Mouse (Mus musculus) ES-Bruce4 (cell line): ENCODE data around the gene Nxnl1. TPM values are rescaled to one million over a fixed set of nuclear protein-coding genes. Genes with fewer than 3 reads are reported as not detected.
A peak's percentile ranks its signal among the peaks of the same experiment; 100 is the strongest.

ENCODE experiments used
- H3K27ac ChIP-seq: 2 replicates; pipeline ENCODE4 v1.5.1; 2012; ENCODE audit warnings: low read length, inconsistent platforms; ENCODE audit not compliant: insufficient read depth
- H3K27me3 ChIP-seq: 2 replicates; pipeline ENCODE4 v1.6.1; 2012; ENCODE audit warnings: mild to moderate bottlenecking, low read length, inconsistent platforms; ENCODE audit not compliant: control insufficient read depth, poor library complexity, insufficient read depth, severe bottlenecking
- H3K36me3 ChIP-seq: 2 replicates; pipeline ENCODE4 v1.6.1; 2012; ENCODE audit warnings: inconsistent platforms, mild to moderate bottlenecking, low read length, moderate library complexity; ENCODE audit not compliant: control insufficient read depth, poor library complexity, insufficient read depth, severe bottlenecking
- H3K4me1 ChIP-seq: one replicate; pipeline ENCODE4 v1.8.1; 2011; ENCODE audit warnings: low read length; ENCODE audit not compliant: control insufficient read depth, insufficient read depth
- H3K4me3 ChIP-seq: 2 replicates; pipeline ENCODE4 v1.5.1; 2011; ENCODE audit warnings: low read depth, mild to moderate bottlenecking, low read length
- H3K9ac ChIP-seq: 2 replicates; pipeline ENCODE4 v1.6.1; 2012; ENCODE audit warnings: low read depth, mild to moderate bottlenecking, inconsistent platforms; ENCODE audit not compliant: poor library complexity, severe bottlenecking
- H3K9me3 ChIP-seq: replicated peaks from 2 replicates; pipeline ENCODE4 v1.6.1; 2012; ENCODE audit warnings: mild to moderate bottlenecking, low read length, inconsistent platforms; ENCODE audit not compliant: control insufficient read depth, poor library complexity, insufficient read depth, severe bottlenecking
- CTCF ChIP-seq: IDR thresholded peaks from one replicate; pipeline ENCODE4 v1.8.1; 2011; ENCODE audit warnings: low read depth, low read length
- EP300 ChIP-seq: IDR thresholded peaks from 2 replicates; pipeline ENCODE4 v1.6.1; 2011; ENCODE audit warnings: low read depth, low read length; ENCODE audit not compliant: insufficient read depth
- POLR2A ChIP-seq: IDR thresholded peaks from one replicate; pipeline ENCODE4 v1.8.1; 2011; ENCODE audit warnings: low read length; ENCODE audit not compliant: insufficient read depth
- polyA plus RNA-seq: library from polyadenylated mRNA; stranded (reverse); fragments of >200 nt; gene quantifications from 2 replicates; pipeline ENCODE4 v1.2.4, GENCODE M21; 2011; ENCODE audit warnings: low read depth; ENCODE audit not compliant: missing spikeins, insufficient read depth, insufficient read length

The Nxnl1 gene
- polyA plus RNA-seq, 1 experiment: not detected

DNA sequence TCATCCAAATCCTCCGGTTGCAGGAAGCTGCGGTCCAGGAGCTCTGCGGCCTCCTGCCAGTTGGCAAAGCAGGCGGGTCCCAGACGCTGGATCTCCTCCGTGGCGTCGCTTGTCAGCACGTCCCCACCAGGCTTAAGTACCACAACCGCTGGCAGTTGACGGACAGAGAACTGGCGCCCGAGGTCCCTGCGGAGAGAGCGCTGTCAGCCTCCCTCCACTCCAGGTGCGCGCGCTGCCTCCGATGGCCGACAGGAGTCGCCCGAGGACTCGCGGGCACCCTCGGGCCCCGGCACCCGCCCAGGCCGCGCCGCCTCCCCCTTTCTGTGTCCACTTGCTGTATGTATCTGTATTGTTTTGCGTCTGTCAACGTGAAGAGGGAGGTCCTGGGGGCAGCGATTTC, 3.6 kb downstream of the Nxnl1 start:
- Histone ChIP-seq H3K9me3 (no peaks in the 10 kb centered on the region), H3K4me1 (peaks cover 3% of the 10 kb centered on the region), H3K4me3 (peak overlapping the region; percentile 67), H3K9ac (peak overlapping the region; percentile 37), H3K27me3 (peaks cover 3% of the 10 kb centered on the region; the same call in 1 of the 2 replicates), H3K36me3 (no peaks in the 10 kb centered on the region), H3K27ac (no peak overlapping the region)
- TF ChIP-seq CTCF (peak; percentile 75), POLR2A (no peak)

DNA sequence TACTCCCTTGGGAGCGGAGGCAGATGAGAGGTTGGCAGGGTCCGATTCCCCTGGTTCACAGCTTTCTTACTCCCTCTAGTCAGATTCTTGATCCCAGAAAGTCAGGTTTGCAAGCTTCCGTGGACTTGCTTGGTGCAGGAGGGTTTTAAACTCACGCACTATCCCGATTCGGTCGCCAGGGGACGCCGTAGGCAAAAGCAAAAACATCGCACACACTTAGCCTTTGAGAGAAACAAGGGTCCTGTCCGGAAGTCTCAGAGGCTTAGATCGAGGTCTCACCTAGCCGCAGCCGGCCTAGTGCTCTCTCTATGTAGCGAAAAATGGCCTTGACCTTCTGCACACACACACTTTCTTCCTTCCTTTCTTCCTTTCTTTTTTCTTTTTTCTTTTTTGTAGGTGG, 5.0 kb downstream of the Nxnl1 start:
- H3K4me3 ChIP-seq: no peak overlapping the region
- no peak overlapping the region for H3K27ac ChIP-seq
- peaks cover 3% of the 10 kb centered on the region; the same call in 1 of the 2 replicates for H3K27me3 ChIP-seq
- TF ChIP-seq CTCF (peak; percentile 94), EP300 (no peak), POLR2A (no peak)
- H3K4me1 ChIP-seq: no peaks in the 10 kb centered on the region
- no peaks in the 10 kb centered on the region for H3K36me3 ChIP-seq
- no peaks in the 10 kb centered on the region for H3K9me3 ChIP-seq
- no peak overlapping the region for H3K9ac ChIP-seq

DNA sequence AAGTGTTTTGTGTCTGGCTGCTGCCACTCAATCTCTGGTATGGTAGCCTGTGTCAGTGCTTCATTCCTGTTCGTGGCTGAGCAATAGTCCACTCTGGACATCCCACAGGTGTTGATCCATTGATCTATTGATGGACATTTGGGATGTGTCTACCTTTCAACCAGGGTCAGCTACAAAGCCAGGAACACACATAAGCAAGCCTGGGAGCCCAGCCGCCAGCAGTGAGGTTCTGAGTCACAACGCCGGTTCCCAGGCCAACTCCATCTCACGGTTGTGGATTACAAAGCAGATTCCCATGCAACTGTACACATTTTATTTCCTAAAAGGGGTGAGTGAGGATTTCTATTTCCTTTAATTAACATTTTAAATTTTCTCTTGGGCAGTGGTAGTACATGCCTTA, 5.6 kb downstream of the Nxnl1 start:
- Histone ChIP-seq H3K27ac (no peak overlapping the region), H3K36me3 (no peaks in the 10 kb centered on the region), H3K9me3 (no peaks in the 10 kb centered on the region), H3K27me3 (peaks cover 3% of the 10 kb centered on the region; the same call in 1 of the 2 replicates), H3K4me1 (no peaks in the 10 kb centered on the region), H3K4me3 (no peak overlapping the region), H3K9ac (no peak overlapping the region)
- TF ChIP-seq POLR2A (no peak), EP300 (no peak), CTCF (no peak)

DNA sequence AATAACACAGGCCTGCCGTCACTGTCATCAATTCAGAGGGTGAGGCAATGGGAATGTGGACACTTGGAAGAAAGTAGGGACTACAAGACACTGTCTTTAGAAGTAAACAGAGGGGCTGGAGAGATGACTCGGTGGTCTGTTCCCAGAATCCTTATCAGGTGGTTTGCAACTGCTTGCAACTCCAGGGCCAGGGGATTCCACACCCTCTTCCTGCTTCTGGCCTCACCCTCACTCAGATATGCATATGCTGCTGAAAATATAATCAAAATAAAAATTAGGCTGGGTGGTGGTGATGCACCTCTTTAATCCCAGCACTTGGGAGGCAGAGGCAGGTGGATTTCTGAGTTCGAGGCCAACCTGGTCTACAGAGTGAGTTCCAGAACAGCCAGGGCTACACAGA, 6.3 kb downstream of the Nxnl1 start:
- Histone ChIP-seq H3K9ac (no peak overlapping the region), H3K36me3 (no peaks in the 10 kb centered on the region)

DNA sequence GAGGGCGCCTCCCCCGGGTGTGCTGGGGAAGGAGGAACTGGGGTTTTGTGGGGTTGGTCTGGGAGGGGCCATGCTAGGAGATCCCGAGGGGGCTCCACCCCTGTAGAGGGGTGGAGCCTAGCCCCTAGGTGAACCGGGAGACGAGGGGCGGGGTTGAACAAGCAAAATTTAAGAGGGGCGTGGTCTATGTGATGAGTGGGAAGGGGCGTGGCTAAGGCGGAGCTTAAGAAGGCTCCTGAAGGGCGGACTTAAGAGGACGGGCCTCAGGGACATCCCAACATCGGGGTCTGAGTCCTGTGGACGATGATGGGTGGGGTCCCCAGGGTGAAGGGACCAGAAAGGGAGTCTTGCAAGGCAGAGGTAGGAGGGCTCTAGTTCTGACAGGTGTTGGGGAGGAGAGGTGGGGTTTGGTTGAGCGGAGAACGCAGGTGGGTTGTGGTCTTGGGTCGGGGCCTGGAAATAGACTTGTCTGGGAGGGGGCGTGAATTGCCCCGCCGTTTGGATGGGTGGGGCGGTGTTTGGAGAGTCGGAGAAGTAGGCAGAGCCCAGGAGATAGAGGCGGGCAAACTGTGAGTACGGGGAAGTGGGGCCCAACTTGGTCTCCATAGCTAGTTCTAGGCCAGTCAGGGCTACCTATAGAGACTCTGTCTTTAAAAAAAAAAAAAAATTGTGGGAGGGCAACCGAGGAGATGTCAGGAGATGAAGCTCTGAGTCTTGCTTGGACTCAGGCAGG, 7.3 kb downstream of the Nxnl1 start:
- TF ChIP-seq POLR2A: no peak
- TF ChIP-seq CTCF: no peak
- no peak for TF ChIP-seq EP300
- peak overlapping the region; percentile 77 for H3K4me3 ChIP-seq
- no peaks in the 10 kb centered on the region for H3K4me1 ChIP-seq
- no peak overlapping the region for H3K27ac ChIP-seq
- no peaks in the 10 kb centered on the region for H3K9me3 ChIP-seq
- no peaks in the 10 kb centered on the region for H3K36me3 ChIP-seq
- peak overlapping the region; percentile 78 for H3K9ac ChIP-seq
- H3K27me3 ChIP-seq: peaks cover 3% of the 10 kb centered on the region; the same call in 1 of the 2 replicates

More for the DNA sequence above, 6.3 kb downstream of the Nxnl1 start:
- H3K27me3 ChIP-seq: peaks cover 3% of the 10 kb centered on the region; the same call in 1 of the 2 replicates
- H3K4me1 ChIP-seq: no peaks in the 10 kb centered on the region
- H3K27ac ChIP-seq: no peak overlapping the region
- no peak overlapping the region for H3K4me3 ChIP-seq
- no peak for TF ChIP-seq EP300
- TF ChIP-seq CTCF: no peak
- TF ChIP-seq POLR2A: no peak
- no peaks in the 10 kb centered on the region for H3K9me3 ChIP-seq

DNA sequence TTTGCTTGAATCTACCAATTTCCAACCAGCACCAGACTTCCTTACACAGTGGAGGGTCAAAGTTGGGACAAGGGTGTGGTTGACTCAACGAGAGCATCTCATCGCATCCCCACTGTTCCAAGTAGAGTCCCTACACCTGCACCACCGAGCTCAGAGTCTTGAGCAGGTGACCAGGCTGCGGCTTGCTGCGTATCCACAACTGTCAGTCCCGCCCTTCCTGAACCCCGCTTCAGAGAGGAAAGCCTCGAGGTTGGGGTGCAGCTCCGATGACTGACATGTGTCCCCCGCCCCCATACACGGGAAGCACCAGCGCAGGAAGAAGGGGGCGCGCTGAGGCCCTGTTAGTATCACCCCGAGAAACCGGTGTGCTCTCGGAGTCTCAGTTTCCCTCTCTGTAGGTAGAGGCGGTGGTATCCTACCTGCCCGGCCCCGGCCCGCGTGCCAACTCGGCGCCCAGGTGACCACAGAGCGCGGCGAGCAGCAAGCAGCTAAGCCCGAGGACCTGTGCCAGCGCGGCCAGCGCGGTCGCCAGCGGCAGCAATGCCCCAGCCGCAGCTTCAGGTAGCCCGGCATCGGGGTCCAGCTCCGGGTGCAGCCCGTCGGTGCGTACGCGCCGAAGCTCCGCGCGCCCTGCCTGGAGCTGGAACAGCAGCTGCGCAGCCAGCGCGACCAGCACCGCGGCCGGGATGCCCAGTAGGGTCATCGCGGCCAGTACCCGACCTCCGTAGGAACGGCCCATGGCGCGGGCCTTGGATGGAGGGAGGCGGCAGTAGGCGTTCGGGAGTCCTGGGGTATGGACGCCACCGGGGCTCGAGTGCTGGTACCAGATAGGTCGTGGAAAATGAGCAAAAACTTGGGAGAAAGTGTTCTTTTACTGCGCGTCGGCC, 8.1 kb downstream of the Nxnl1 start, which contains the start of gene Tmem221:
TSS of gene Tmem221 (minus strand) at position 801 of the 887 bp plus-strand sequence.
- no peaks in the 10 kb centered on the region for H3K4me1 ChIP-seq
- peak within 1 kb of the TSS; percentile 77 for H3K4me3 ChIP-seq
- no peak within 1 kb of the TSS for H3K27ac ChIP-seq
- H3K36me3 ChIP-seq: no peaks in the 10 kb centered on the region
- H3K27me3 ChIP-seq: peaks cover 3% of the 10 kb centered on the region; the same call in 1 of the 2 replicates
- peak; percentile 53 for TF ChIP-seq POLR2A
- no peak for TF ChIP-seq EP300
- peak; percentile 17 for TF ChIP-seq CTCF
- H3K9me3 ChIP-seq: no peaks in the 10 kb centered on the region
- H3K9ac ChIP-seq: peak within 1 kb of the TSS; percentile 78
